Mouse (Mus musculus) lung, postnatal 0 days (tissue): ENCODE data around the gene Yeats4. TPM values are rescaled to one million over a fixed set of nuclear protein-coding genes. Genes with fewer than 3 reads are reported as not detected.

ENCODE experiments used
- ATAC-seq: fragments of 200-750 bp; cut with Nextera tagmentation; 2 replicates; pipeline ENCODE4 v1.8.0; 2017; ENCODE audit warnings: moderate library complexity
- DNase-seq: peaks from one replicate; pipeline ENCODE4 v3.0.0-alpha.2; 2016; ENCODE audit warnings: low spot score
- H3K27ac ChIP-seq: fragments of 300-500 bp; sonication (generic); 2 replicates; pipeline ENCODE4 v1.5.1; 2014; ENCODE audit warnings: antibody characterized with exemption, mild to moderate bottlenecking, low read length, mixed read lengths
- H3K27me3 ChIP-seq: fragments of 300-500 bp; sonication (generic); replicated peaks from 2 replicates; pipeline ENCODE4 v1.6.1; 2014; ENCODE audit warnings: low read length, mixed read lengths; ENCODE audit not compliant: insufficient read depth
- H3K36me3 ChIP-seq: fragments of 300-500 bp; sonication (generic); 2 replicates; pipeline ENCODE4 v1.6.1; 2014; ENCODE audit warnings: low read length, mixed read lengths; ENCODE audit not compliant: insufficient read depth
- H3K4me1 ChIP-seq: fragments of 300-500 bp; sonication (generic); 2 replicates; pipeline ENCODE4 v1.6.1; 2014; ENCODE audit warnings: antibody characterized with exemption, low read depth, low read length, mixed read lengths; ENCODE audit not compliant: insufficient read depth
- H3K4me2 ChIP-seq: fragments of 300-500 bp; sonication (generic); replicated peaks from 2 replicates; pipeline ENCODE4 v1.6.1; 2014; ENCODE audit warnings: low read depth, mild to moderate bottlenecking, low read length, moderate library complexity, mixed read lengths
- H3K4me3 ChIP-seq: fragments of 300-500 bp; sonication (generic); 2 replicates; pipeline ENCODE4 v1.5.1; 2014; ENCODE audit warnings: low read depth, low read length
- H3K9ac ChIP-seq: fragments of 300-500 bp; sonication (generic); replicated peaks from 2 replicates; pipeline ENCODE4 v1.6.1; 2014; ENCODE audit warnings: low read depth, mild to moderate bottlenecking
- H3K9me3 ChIP-seq: fragments of 300-500 bp; sonication (generic); 2 replicates; pipeline ENCODE4 v1.6.1; 2016; ENCODE audit warnings: low read length, mixed read lengths
- CTCF ChIP-seq: IDR thresholded peaks from 2 replicates; pipeline ENCODE4 v1.5.1; 2016; ENCODE audit warnings: antibody characterized with exemption, mild to moderate bottlenecking
- EP300 ChIP-seq: IDR thresholded peaks from 2 replicates; pipeline ENCODE4 v1.6.1; 2016; ENCODE audit warnings: antibody characterized with exemption, mild to moderate bottlenecking, control low read depth
- WGBS: fragments of 180-500 bp; shearing (Covaris S2); extraction: QIAGEN DNeasy Blood & Tissue Kit; methylation state at CpG from one replicate; pipeline ENCODE4 v1.1.7; 2014; 5-methylcytosine and 5-hydroxymethylcytosine counted together
- polyA plus RNA-seq: library from polyadenylated mRNA; unstranded; fragments of >200 nt; fragmentation: Nextera tagmentation; extraction: Ambion mirVana; gene quantifications from 2 replicates; pipeline ENCODE4 v1.2.1, GENCODE M21; 2015

The Yeats4 gene
- polyA plus RNA-seq, 1 experiment from 2014 or later = 52.8 TPM

DNA sequence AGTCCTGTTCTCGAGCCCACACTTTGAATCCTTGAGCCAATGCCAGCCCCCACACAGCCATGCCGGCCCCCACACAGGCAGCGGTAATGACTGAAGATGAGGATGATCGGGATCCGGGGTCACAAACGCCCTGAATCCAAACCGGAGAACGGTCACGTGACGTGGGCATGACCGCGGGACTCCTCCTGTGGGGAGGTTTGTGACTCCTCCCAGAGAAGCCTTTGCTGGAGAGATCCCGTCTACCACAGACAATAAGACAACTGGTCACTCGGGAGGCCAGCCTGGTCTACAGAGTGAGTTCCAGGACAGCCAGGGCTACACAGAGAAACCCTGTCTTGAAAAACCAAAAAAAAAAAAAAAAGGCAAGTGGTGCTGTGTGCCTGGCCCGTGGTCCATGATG is 16.1 kb downstream of the Yeats4 start:
- no peaks in the 10 kb centered on the region for H3K9me3 ChIP-seq
- H3K4me2 ChIP-seq = no peak overlapping the region
- H3K4me1 ChIP-seq = 0 out of 2 replicates have a peak, but pooled peaks cover 3% of the 10 kb centered on the region

DNA sequence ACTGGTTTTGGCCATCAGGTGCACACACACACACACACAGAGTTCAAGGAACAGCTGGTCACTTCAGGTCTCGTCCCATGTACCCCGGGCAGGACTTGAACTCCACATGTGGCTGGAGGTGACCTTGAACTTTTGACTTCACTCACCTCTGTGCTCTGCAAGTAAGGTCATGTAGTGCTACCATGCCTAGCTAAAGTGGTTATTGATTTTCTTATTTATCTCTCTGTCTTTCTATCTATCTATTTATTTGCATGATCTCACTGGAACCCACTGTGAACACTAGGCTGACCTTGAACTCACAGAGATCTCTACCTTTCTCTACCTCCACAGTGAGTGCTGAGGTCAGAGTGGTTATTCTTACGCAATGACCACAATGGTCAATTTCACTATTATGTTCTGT is 18.2 kb downstream of the Yeats4 start:
- Histone ChIP-seq H3K4me2 (no peak overlapping the region), H3K9me3 (no peaks in the 10 kb centered on the region), H3K4me1 (0 out of 2 replicates have a peak, but pooled peaks cover 3% of the 10 kb centered on the region), H3K4me3 (no peak overlapping the region), H3K27me3 (no peaks in the 10 kb centered on the region), H3K27ac (no peak overlapping the region), H3K9ac (no peak overlapping the region), H3K36me3 (no peaks in the 10 kb centered on the region)
- 93% methylated on average over 3 of the region's 3 CpGs for WGBS
- no peak for TF ChIP-seq CTCF
- TF ChIP-seq EP300 = no peak
- no peak for DNase-seq
- no peak for ATAC-seq

More for the DNA sequence above, 16.1 kb downstream of the Yeats4 start:
- no peak for ATAC-seq
- Histone ChIP-seq H3K36me3 (no peaks in the 10 kb centered on the region), H3K27me3 (no peaks in the 10 kb centered on the region), H3K9ac (no peak overlapping the region), H3K27ac (no peak overlapping the region), H3K4me3 (no peak overlapping the region)
- DNase-seq = no peak
- TF ChIP-seq EP300 = no peak
- no peak for TF ChIP-seq CTCF
- 83% methylated on average over 15 of the region's 15 CpGs for WGBS

GRCm38 (mm10) chr10:117203558-117203981 is 20.7 kb downstream of the Yeats4 start:
- no peaks in the 10 kb centered on the region for H3K36me3 ChIP-seq
- ATAC-seq (peak; percentile 74), DNase-seq (peak; percentile 67)
- TF ChIP-seq CTCF (peak; percentile 59), EP300 (no peak)
- H3K4me2 ChIP-seq = no peak overlapping the region
- H3K9me3 ChIP-seq = no peaks in the 10 kb centered on the region
- H3K9ac ChIP-seq = no peak overlapping the region
- H3K4me3 ChIP-seq = no peak overlapping the region
- H3K27ac ChIP-seq = no peak overlapping the region
- no peaks in the 10 kb centered on the region for H3K4me1 ChIP-seq
- WGBS = 45% methylated on average over 2 of the region's 2 CpGs
- no peaks in the 10 kb centered on the region for H3K27me3 ChIP-seq

DNA sequence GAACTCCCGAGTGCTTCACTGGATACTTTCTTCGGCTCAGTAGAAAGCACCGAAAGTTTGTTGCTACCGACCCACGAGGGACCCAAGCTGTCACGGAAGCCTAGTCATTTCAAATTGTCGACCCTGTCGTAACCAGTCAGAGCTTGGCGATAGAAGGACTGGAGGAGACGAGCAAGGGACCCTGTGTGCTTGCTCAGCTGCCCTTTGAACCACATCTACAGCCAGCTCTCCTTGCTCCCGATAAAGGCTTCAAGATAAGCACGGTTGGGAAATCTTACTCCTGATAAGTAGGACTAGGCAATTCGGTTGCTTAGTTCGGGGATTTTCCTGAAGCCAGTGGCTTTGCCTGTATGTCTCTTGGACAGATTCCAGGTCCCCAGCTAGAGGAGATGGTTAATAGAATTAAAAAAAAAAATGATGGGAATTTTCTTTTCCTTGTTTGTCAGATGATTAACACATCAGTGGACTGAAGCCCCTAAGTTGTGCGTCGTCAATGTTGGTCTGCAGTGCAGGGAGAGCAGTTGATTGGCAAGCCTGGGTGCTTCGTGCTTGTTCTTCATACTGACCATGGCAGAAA is 21.2 kb downstream of the Yeats4 start:
- no peak overlapping the region for H3K4me2 ChIP-seq
- no peaks in the 10 kb centered on the region for H3K9me3 ChIP-seq
- no peak overlapping the region for H3K4me3 ChIP-seq
- ATAC-seq (no peak; the same call in 1 of the 2 replicates), DNase-seq (peak; percentile 40)
- H3K4me1 ChIP-seq = no peaks in the 10 kb centered on the region
- no peak for TF ChIP-seq EP300
- no peak for TF ChIP-seq CTCF
- H3K9ac ChIP-seq = no peak overlapping the region
- H3K27me3 ChIP-seq = no peaks in the 10 kb centered on the region
- WGBS = 27% methylated on average over 17 of the region's 17 CpGs
- no peaks in the 10 kb centered on the region for H3K36me3 ChIP-seq
- H3K27ac ChIP-seq = no peak overlapping the region

- WGBS = 71% methylated on average over 3 of the region's 3 CpGs
- no peak overlapping the region for H3K4me2 ChIP-seq
- no peak overlapping the region for H3K4me3 ChIP-seq
- H3K9me3 ChIP-seq = no peaks in the 10 kb centered on the region
- no peak for TF ChIP-seq EP300
- no peak for TF ChIP-seq CTCF
- H3K27me3 ChIP-seq = no peaks in the 10 kb centered on the region
- H3K27ac ChIP-seq = no peak overlapping the region
- no peak overlapping the region for H3K9ac ChIP-seq
- DNase-seq (no peak), ATAC-seq (0 out of 2 replicates have a peak, but pooled peaks have one; percentile 30)
- H3K36me3 ChIP-seq = no peaks in the 10 kb centered on the region
- H3K4me1 ChIP-seq = no peaks in the 10 kb centered on the region
These were observed 24.6 kb downstream of the Yeats4 start for GRCm38 (mm10) chr10:117199701-117200100.

DNA sequence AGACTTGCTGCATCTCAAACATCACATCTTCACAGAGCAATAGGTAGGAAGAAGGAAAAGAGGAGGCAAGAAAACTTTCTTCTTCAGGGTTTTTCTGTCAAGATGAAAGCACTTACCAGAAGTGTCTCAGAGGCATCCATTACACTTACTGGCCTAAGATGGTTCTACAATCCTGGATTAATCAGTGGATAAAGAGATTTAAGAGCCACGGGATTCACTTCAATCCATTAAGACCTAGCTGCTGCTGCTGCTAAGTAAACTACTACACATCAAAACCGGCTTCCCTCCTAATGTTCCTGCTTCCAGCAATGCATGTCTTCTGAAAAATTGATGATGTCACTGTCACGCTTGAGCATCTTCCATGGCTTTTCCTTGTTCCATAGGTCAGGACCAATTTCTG is 27.6 kb downstream of the Yeats4 start:
- H3K27me3 ChIP-seq = no peaks in the 10 kb centered on the region
- no peak overlapping the region for H3K4me3 ChIP-seq
- no peaks in the 10 kb centered on the region for H3K4me1 ChIP-seq
- no peak overlapping the region for H3K9ac ChIP-seq
- TF ChIP-seq EP300 (no peak), CTCF (no peak)
- no peaks in the 10 kb centered on the region for H3K36me3 ChIP-seq
- no peak for ATAC-seq
- WGBS = 82% methylated on average over 3 of the region's 3 CpGs
- H3K9me3 ChIP-seq = no peaks in the 10 kb centered on the region
- H3K27ac ChIP-seq = no peak overlapping the region
- DNase-seq = no peak
- no peak overlapping the region for H3K4me2 ChIP-seq

DNA sequence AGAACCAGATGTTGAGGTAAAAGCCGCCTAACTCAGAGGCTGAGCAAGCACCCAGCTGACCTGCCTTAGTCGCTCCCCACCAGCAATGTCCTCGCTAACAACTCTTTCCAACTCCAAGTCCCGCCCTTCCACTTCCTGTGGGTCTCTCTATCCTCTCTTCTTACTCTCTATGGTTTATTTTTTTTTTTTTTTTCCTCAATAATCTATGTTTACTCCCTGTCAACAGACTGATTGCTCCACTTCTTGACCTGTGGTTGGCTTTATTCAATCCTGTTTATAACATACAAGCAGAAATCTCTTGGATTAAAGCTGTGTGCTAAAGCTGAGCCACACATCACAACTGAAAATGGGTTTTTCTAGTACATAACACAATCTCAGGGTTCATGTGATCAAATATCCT is 28.6 kb downstream of the Yeats4 start:
- Histone ChIP-seq H3K4me1 (no peaks in the 10 kb centered on the region), H3K27me3 (no peaks in the 10 kb centered on the region), H3K9me3 (no peaks in the 10 kb centered on the region), H3K9ac (no peak overlapping the region), H3K36me3 (no peaks in the 10 kb centered on the region), H3K4me2 (no peak overlapping the region), H3K4me3 (no peak overlapping the region), H3K27ac (no peak overlapping the region)
- ATAC-seq = no peak
- no peak for DNase-seq
- TF ChIP-seq CTCF (no peak), EP300 (no peak)
- 91% methylated on average over 4 of the region's 4 CpGs for WGBS
